Mouse (Mus musculus) c-Kit-positive CD71-positive TER-119-negative erythroid progenitor cells, embryonic 14.5 days (primary cell): ENCODE measurements around the gene Clk3.
A peak's percentile ranks its signal among the peaks of the same experiment; 100 is the strongest.

Experiments
- DNase-seq: peaks from one replicate; pipeline ENCODE4 v3.0.0-alpha.2; 2013; ENCODE audit warnings: low read depth

Clk3 gene

GRCm38 (mm10) chr9:57770214-57770613, 4.6 kb upstream of the Clk3 start:
- no peak for DNase-seq

DNA sequence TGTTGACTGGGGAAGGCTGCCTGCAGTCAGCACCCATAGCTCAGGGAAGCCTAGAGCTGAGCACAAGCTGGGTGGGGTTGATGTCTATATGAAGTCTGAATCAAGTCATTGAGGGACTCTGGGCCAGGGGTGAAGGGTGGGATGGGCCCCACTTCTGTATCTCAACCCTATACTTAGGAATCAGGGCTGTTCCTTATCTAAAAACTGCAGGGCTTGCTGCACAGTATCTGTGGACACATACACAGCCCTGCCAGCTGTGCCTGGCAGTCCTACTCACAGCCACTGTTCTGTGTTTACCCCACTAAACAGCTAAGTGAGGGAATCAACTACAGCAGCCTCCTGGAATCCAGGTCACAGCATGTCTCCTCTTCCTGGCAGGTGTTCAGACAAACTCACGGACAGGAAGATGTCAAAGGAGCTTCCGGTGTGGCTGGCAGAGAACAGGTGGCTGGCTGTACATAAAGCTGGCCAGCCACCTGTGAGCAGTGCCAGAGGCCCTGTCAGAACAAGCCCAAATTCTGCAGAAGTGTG, 3.9 kb upstream of the Clk3 start:
- peak; percentile 73 for DNase-seq

DNA sequence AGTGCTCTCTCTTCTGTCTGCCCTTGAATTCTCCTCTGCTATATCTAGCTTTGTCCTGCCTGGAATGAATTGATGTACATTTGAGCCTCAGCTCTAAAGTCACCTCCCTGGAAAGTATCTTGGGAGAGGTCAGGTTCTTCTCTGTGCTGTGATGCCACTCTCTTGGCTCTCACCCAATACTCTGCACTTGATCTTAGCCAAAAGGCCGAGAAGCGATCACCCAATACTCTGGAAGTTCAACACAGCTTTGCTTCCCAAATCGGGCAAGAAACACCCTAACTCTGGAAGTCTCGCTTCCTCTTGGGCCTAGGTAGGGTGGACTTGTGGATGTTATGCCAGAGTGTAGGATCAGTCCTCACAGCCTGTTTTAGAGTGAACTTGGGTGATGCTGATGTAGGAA, 1.6 kb upstream of the Clk3 start:
- no peak for DNase-seq

GRCm38 (mm10) chr9:57766431-57766830, 771 bp upstream of the Clk3 start:
- DNase-seq: no peak

GRCm38 (mm10) chr9:57764974-57765363, 691 bp downstream of the Clk3 start:
- peak; percentile 81 for DNase-seq

- DNase-seq: no peak
These were observed 1.3 kb downstream of the Clk3 start for GRCm38 (mm10) chr9:57764147-57764973.

DNA sequence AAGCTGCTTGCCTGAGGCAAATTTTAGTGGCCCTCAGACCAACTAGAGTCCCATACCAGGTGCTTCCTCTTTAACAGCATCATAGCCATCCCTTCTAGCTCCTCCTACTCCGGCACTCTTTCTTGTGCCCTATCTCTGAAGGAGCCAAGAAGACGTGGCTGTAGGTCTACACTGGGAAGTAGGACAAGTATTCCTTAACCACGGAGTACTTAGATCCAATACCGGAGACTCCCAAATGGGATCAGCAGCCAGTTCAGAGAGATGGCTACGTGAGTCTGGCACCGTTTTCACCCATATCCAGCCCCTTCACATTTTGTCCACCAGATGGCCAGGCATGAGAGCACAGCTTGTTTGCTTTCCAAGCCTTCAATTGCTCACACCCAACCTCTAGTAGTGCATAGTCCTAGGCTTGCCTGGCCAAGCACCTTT, 3.1 kb downstream of the Clk3 start:
- DNase-seq: no peak

- no peak for DNase-seq
These were observed 3.8 kb downstream of the Clk3 start for GRCm38 (mm10) chr9:57761563-57762551.

DNA sequence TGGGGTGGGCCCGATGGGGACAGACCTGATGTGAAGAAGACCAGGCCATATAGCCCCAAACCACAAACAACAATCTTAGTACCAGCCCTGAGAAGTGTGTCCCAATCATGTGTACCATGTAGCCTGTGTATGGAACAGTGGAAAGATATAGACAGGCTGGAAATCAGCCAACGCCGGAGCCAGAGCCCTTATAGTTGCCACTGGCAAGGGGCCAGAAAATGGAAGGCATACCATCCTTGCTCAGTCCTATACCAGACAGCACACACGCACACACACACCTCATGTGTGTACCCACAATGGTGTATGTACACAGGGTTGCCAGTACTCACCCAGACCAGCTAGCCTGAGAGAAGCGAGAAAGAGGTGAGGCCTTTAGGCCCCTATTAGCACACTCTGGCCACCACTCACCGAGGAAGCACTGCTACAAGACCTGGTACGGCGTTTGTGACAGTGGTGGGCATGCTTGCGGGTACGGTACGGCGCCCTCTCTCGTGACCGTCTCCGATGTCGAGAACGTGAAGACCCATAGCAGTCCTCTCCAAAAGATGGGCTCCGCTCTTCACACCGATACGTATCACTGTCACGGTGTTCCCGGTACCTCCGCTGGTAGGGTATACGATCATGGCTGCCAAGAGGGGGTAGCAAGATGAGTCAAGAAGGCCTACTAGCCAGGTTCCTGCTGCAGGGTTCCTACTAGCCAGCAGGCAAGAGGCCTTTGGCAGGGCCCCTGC, 5.1 kb downstream of the Clk3 start:
- DNase-seq: no peak

GRCm38 (mm10) chr9:57759289-57759688, 6.4 kb downstream of the Clk3 start:
- no peak for DNase-seq

GRCm38 (mm10) chr9:57758528-57758927, 7.1 kb downstream of the Clk3 start:
- DNase-seq: no peak

DNA sequence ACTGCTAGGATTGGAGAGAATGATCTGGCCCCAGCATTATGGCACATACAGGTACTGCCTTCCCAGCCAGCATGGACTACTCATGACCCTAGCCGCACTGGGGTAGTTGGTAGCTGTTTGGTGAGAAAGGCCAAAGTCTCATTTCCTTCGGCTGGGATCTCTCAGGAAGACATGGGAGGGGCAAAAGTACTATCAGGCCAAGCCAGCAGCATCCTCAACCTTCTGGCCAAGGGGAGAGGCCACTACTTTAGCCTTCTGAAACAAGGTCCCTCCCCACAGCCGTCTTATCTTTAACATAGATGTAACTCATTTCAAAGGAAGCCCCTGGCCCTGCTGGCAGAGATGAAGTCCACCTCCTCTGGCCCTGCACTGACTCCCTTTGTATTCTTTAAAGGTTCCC, 8.1 kb downstream of the Clk3 start:
- DNase-seq: no peak

GRCm38 (mm10) chr9:57750901-57751300, 14.8 kb downstream of the Clk3 start:
- no peak for DNase-seq

- DNase-seq: no peak
These were observed 16.8 kb downstream of the Clk3 start for GRCm38 (mm10) chr9:57748831-57749230.

DNA sequence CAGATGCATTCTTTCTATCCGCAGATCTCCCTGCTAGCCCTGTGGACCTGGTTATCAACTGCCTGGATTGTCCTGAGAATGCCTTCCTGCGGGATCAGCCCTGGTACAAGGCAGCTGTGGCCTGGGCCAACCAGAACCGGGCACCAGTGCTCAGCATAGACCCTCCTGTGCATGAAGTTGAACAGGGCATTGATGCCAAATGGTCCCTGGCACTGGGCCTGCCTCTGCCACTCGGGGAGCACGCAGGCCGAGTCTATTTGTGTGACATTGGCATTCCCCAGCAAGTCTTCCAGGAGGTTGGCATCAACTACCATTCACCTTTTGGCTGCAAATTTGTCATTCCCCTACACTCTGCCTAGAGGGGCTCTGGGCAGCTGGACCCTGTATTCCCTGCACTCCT, 17.5 kb downstream of the Clk3 start:
- no peak for DNase-seq

DNA sequence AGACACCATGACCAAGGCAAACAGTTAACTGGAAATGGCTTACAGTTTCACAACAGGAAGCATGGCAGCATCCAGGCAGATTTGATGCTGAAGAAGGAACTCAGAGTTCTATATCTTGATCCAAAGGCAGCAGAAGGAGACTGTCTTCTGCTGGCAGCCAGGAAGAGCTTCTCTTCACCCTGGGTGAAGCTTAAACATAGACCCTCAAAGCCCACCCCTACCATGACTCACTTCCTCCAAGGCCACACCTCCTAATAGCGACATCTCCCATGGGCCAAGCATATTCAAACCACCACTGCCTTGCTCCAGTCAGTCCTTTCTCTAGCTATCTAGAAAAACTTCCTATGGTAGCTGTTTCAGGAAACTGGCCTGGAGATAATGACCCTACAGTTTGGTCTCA, 18.6 kb downstream of the Clk3 start:
- no peak for DNase-seq

GRCm38 (mm10) chr9:57744462-57745091, 21.1 kb downstream of the Clk3 start:
- peak; percentile 60 for DNase-seq

GRCm38 (mm10) chr9:57739863-57740262, 25.8 kb downstream of the Clk3 start:
- no peak for DNase-seq

GRCm38 (mm10) chr9:57733606-57734005, 32.1 kb downstream of the Clk3 start:
- DNase-seq: no peak

DNA sequence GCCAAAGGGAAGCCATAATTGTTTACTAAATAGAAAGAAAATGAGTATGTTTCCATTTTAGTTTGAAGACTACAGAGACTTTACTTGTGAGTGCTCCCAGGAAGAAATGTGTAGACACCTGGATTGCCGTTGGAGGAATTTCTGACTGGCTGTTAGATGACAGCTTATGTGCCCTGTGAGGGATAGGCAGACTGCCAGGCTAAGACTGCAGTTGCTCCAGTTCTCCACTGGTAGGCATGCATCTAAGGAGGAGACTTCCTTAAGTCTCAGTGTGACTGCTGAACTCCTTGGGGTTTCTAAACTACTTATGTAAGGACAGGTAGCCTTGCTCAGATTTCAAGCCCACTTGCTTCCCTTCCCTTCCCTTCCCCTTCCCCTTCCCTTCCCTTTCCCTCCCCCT, 37.3 kb downstream of the Clk3 start:
- DNase-seq: no peak

DNA sequence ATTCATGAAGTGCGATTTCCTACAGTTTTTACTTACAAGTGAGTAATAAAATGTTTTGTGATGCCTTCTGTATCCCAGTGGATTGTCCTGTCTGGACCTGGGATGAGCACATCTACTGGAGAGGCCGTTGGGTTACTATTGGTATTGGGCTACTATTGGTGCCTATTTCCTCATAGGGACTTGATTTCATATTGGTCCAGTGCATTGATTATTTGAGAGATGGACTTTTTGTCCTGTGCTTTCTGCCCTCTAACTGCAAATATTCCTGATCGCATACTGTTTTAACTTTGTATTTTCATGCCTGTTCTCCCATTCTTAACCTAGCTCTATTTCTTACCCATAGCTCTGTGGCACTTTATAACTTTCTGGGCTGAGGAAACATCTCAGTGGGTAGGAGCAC, 41.0 kb downstream of the Clk3 start:
- no peak for DNase-seq

- DNase-seq: no peak
These were observed 41.9 kb downstream of the Clk3 start for GRCm38 (mm10) chr9:57723796-57724195.
